Mouse (Mus musculus) heart, postnatal 14 days (tissue): ENCODE data around the gene Foxo6. TPM values are rescaled to one million over a fixed set of nuclear protein-coding genes. Genes with fewer than 3 reads are reported as not detected.
A peak's percentile ranks its signal among the peaks of the same experiment; 100 is the strongest.

ENCODE experiments used
- DNase-seq, 2 experiments: peaks; one replicate each; pipeline ENCODE4 v3.0.0; 2021 to 2022
- intact Hi-C: fragments of 180-260 bp; cut with DNase I; formaldehyde crosslinking; loops from one replicate; pipeline ENCODE4 v1.15.1; 2025
- total RNA-seq, 2 experiments: library from RNA; stranded (reverse); gene quantifications; 2 replicates each; pipeline ENCODE4 v1.2.3; 2021

Foxo6 gene
- total RNA-seq, 2 experiments from 2014 or later, result 6.1 to 7.2 TPM

DNA sequence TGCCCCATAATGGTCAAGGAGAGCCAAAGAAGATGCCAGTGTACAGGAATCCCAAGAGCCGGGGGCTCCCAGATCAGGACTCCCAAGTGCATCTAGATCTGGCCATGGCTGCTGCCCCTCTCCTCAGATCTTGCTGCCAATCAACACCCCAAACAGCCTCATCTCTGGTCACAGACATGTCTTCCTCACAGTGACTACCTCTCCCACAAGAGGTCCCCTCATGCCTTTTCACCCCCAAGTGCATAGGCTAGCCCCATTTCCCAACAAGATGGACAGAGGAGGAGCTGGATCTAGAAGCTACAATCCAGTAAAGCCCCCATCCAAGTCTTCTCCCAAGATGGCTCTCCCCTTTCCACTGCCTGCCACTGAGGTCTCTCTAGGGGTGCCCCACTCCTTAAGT lies 1.4 kb downstream of the Foxo6 start:
- DNase-seq, result no peak
- intact Hi-C loops, result no loop called here

DNA sequence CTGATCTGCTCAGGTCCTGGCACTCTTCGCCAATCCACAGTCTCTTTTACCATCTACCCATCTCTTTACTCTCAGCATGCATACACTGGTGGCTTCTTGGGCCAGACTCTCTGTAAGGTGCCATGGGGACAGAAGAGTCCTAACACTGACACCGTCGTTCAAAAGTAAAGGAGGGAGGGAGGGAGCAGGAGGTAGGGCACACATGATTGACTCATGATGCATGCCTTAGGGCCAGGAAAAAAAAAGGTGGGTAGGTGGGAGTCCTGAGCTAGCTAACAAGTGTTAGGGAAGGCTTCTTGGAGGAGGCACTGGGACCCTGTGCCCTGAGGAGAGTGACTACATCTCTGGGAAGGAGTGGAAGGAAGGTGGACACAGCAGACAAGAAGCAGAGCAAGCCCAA lies 1.9 kb downstream of the Foxo6 start:
- intact Hi-C loops, result no loop called here
- DNase-seq, result no peak

DNA sequence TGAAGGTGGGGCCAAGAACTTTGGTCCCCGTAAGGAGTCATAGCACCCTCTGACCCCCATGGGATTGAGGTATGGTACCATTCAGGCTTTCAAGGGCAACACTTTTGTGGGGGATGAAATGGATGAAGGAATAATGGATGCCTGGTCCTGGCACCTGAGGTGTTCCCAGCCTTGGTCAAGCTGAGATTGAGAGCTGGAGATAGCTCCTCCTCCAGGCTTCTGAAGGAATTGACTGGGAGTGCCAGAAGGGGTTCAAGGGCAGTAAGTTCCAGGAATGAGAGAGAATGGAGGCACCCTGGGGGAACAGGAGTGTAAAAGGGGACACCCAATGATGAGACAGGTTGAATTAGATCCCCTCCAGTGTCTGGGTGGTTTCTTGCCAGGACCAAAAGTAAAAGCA lies 3.0 kb downstream of the Foxo6 start:
- intact Hi-C loops, result no loop called here
- DNase-seq, result no peak

DNA sequence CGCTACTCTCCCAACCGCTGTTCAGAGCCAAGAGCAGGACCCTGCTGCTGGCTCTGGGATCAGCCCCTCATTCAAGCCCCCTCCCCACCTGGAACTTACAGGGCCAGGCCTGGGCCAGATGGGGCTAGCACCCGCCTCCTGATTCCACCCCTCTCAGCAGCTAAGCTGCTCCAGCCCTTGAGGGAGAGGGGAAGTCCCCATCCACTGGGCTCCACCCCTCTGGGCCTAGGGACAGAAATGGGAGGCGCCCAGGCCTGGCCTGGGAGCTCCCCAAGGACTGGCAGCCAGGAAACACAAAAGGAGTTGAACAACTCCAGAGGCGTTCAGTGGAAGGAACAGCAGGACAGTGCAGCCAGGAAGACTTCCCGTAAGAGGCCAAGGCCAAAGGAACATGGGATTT lies 4.0 kb downstream of the Foxo6 start:
- intact Hi-C loops, result no loop called here
- peak; percentile 79 to 90 for DNase-seq

DNA sequence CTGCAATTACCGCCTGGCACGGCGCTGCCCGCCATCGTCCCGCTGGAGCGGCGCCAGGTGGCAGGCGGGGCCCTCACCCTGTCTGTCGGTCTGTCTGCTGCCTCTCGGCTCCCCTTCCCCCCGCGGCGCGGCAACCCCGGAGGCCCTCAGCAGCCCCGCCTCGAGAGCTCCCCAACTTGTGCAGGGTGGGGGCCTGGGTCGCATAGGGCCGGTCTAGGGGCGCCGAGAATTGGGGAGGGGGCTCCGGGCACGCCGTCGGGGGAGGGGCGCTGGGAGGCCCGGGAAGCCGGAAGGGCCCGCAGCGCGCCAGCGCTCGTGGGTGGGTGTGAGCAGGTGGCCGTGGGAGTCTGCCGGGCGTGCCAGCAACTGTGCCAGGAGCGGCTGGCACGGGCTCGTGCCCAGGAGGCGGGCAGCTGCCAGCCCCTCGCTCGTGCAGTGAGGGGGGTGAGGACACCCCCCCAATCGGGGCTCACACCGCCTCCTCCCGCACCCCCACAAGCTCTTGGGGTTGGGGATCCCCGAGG lies 4.5 kb downstream of the Foxo6 start:
- intact Hi-C loops, result no loop called here
- peak; percentile 50 to 66 for DNase-seq

DNA sequence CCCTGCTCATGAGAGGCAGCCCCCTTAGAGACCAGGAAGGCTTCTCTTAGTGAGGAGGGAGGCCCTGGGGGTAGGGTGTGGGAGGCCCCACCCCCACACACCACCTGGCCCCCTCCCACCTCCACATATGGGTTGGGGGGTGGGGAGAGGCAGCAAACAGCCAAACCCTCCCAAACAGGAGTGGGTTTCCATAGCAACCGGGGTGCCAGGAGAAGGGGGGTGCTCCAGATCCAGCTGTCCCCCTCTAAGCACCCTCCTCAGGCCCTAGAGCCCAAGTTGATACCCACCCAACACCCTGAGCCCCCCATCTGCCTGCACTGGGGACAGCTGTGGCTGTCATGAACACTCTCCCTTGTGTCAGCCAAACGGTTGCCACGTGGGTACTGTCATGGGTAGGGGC lies 6.1 kb downstream of the Foxo6 start:
- DNase-seq, result no peak
- intact Hi-C loops, result no loop called here

DNA sequence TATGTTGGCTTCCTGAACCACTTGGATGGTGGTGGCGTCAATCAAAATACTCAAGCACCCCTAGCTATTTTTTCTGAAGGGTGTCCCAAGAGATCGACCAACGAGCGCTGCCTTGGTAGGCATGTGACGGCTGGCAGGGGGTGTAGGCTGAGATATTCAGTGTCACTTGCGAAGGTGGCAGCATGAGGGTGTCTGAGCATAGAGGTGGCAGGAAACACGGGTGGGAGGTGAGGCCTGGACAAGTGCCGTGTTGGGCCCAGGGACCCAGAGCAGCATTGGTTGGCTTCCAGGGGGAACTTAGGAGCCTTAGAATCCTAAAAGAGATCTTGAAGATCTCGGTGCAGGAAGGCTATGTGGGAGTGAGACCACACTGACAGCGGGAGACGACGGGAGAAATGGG lies 6.7 kb downstream of the Foxo6 start:
- intact Hi-C loops, result no loop called here
- no peak for DNase-seq

DNA sequence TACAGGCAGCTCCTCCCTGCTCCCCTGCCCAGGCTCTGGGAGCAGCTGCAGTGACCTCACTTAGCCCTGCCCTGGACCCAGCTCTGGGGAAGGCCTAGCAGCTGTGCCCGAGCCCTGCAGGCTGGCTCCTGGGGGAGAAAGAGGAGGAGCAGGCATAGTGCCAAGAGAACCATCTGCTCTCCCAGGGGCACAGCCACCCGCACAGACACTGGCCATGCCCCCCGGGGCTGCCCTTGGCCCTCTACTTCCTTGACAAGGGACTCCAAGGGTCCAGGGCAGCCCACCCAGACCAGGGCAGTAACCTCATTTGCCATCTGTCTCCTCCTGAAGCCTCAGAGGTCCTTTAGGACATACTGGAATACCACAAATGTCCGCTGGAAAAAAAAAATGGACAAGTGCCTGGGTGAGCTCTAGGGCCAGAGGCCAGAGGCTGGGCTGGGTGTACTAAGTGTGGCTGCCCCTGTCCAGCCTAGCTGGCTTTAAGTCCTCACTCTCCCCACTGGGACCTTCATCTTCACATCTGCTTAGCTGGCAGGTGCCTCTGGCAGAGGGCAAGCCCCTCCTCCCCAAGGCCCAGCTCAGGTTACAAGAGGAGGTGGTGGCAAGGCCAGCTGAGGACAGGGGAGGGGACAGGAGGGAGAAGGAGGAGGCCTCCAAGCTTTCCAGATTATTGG lies 9.8 kb downstream of the Foxo6 start:
- intact Hi-C loops, result loop anchor here (2.0 kb wide), 1 partner anchor 29 kb away; no protein-coding TSS in a partner anchor
- DNase-seq, result peak; percentile 63 to 73

DNA sequence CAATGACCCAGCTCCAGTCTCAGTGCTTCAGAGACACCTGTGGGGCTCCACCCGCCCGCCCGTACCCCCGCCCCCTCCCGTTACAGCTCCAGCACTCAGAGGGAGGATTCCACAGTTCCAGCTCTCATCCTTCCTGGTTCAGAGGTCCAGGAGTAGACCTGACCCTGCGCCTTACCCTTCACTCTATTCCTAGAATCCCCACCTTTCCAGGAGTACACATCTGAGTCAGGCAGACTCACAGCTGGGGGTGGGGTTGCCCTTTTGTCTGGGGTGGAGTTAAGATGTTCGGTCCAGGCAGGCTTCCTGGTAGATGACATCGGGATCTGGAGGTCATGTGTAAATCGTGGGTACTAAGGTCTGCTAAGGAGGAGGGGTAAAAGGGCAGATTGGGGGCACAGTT lies 11.7 kb downstream of the Foxo6 start:
- intact Hi-C loops, result no loop called here
- no peak for DNase-seq

DNA sequence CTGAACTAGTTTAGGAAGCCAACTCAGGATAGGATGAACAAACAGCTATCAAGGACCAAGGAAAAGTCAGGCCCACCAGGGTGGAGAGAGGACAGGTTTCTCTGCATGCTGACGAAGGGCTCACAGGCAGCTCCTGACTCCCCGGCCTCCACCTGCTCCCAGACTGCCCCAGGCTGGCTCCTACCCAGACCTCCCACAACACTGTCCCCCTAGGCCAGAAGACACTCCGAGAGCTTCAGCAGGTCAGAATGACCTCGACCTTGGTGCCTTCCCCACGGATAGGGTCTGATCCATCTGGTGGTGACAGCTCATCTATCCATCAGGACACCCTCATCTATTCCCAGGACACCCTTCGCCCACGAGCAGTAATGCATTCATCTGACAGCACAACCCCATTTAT lies 13.6 kb downstream of the Foxo6 start:
- intact Hi-C loops, result no loop called here

DNA sequence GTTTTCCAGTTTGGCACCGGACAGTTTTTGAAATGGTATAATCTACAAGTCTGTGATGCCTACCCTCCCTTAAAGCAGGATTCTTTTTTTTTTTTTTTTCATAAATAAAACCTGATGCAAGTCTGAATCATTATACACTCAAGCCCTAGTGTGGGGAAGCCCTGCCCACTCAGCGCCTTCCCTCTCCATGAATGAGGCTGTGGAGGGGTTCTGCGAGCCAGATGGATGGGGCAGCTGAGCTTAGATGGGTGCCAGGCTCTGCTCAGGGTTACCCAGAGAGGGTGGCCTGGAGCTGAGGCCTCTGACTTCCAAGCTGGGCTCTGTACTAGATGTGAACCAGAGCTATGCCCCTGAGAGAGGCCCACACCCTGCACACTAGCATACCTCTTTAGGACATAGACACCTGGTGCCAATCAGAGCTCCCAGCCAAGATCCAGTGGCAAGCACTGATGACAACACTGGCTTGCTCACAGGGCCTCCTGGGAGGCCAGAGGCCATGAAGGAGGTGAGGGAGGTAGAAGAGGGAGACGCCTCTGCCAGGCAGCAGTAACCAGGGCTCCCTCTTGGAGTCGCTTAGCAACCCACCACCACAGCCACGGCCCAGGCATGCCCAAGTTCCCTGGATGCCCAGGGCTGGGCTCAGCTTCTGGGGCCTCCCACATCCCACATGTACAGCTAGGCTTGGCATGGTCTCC lies 15.1 kb downstream of the Foxo6 start:
- intact Hi-C loops, result no loop called here
- no peak for DNase-seq

More for the DNA sequence above, 13.6 kb downstream of the Foxo6 start:
- DNase-seq, result no peak

DNA sequence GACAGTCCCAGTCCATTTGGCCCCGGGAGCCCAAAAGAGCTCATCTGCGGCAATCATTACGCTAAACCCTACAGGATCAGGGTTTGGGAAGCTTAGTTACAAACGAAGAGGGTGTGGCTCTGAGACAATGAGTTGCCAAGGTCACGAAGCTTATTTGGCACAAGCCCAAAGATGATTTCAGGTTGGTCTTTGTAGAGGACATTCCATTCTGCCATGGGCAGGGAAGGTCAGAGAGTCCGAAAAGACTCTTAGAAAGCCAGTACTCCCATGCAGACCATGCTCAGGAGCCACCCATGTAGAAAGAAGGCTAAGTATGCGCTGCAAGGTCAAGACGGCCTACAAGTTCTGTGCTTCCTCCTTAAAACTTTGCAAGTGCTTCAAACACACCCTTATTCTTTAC lies 15.9 kb downstream of the Foxo6 start:
- intact Hi-C loops, result no loop called here
- DNase-seq, result no peak

DNA sequence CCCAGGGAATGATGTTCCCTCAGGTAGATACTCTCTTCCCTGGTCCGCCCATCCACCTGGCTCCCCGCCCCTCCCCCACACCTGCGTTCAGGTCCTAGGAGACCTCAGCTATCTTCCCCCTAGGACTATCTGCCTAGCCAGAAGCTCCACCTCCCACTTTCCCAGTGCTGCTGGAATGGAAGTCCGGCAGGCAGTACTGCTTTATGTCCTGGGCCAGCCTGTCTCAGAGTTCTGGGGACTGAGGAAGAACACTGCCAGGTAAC lies 16.3 kb downstream of the Foxo6 start:
- intact Hi-C loops, result no loop called here
- DNase-seq, result no peak

DNA sequence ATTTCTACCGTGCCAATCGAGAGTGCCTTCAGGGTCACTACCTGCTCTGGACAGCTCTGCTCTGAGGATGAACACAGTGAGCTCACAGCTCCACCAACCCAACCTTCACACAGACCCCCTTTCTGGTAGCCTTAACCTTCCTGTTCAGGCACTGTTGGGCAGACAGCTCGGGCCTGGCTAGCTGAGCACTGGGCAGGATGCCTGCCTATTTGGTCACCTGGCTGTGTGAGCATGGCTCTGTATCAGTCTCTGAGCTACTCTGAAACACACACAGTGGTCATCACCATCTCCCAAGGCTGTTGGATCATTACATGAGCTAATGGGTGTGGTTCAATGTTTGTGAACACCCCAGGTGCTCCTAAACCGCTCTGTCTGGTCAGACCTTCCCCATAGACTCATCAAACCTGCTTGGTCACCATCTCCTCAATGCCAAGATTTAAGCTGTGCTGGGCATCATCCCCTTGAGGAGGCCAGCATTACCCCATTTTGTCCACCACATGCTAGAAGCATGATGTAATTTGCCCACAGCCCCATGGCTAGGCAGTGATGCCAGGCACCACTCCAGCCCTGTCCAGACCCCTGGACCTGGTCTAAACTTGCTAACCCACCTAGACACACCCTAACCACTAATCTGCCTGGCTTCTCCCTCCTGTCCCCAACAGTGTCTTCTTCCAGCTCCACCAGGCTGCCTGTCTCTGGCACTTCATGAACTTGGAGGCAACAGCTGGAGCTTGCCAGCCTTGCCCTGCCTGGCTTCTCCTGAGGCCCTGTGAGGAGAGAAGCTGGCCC lies 16.8 kb downstream of the Foxo6 start:
- intact Hi-C loops, result no loop called here
- no peak for DNase-seq

DNA sequence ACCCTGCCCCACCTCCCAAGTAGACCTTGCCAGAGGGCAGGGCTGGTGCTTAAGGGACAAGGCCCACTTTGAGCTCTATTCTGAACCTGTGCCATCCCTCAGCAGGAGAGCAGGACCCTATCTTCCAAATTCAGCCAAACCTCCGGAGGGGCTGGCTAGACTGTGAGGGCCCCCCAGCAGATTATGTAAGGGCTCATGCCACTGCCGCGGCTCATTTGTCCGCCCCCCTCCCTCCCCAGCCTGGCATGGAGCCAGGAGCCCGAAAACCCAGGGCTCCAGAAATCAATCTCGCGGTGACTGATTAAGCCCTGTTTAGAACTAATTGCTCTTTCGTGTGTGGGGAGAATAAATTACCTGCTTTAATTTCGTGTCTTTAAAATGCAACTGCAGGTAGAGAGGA lies 17.7 kb downstream of the Foxo6 start:
- DNase-seq, result no peak
- intact Hi-C loops, result no loop called here

DNA sequence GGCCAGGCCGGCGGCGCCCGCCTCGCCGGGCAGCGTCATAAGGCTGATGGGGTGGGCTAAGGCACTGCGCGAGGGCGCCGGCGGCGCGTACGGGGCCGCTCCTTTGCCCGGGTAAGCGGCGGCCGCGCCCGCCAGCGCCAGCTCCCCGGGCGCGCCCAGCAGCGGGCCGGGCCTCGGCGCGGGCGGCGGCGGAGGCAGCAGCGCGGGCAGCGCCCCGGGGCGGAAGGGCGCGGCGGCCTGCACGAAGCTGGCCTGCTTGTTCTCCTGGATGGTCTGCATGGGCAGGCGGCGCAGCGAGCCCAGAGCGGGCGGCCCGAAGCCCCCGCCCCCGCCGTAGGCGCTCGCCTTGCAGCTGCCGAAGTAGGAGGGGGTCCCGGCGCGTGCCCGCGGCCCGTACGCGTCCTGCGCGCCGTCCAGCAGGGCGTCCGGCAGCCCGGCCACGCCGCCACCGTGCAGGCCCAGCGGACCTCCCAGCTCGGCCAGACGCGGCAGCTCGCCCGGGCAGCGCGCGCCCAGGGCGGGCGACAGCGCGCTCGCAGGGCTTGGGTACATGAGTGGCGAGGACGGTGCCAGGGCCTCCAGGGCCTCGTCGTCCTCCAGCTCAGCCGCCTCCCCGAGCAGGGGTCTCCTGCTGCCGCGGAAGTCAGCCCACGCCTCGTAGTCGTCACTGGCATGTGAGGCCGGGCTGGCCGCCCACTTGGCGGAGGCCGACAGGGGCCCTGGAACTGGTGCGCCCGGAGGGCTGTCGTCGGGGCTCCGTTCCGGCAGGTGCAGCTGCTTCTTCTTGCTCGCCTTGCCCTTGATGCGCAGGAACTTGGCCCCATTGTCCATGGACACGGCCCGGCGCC lies 18.7 kb downstream of the Foxo6 start:
- DNase-seq, result peak; percentile 50 to 52
- intact Hi-C loops, result no loop called here

DNA sequence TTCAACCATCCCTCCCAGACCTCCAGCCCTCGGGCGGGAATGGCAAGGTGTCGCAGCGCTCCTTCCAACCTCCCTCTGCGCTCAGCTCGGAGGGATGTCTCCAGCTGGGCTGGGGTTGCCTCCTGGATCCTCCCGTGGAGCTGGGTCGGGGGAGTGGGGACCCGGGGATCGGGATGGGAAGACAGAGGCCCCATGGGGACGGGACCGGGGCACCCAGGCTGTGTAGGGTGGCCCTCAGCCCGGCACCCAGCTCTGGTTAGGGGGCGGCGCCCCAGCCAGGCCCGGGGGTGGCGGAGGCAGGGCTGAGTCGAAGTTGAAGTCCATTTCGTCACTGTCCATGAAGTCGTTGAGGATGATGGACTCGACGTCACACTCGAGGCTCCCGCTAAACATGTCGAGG lies 19.5 kb downstream of the Foxo6 start:
- DNase-seq, result no peak
- intact Hi-C loops, result no loop called here

DNA sequence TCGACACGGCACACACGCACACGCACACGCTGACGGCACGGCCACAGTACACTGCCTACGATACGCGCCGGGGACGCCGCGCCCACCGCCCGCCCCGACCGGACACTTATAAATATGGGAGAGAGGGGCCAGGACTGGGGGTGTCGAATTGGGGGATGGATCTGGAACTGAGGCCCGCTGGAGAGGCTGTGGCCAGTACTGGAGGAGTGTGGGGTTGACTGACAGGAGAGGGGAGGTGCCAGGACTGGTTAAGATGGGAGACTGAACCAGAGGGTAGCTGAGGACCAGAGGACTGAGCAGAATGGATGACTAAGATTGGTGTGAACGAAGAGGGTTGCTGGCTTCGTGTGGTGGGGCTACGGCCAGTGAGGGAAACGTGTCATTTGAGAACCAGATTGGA lies 20.0 kb downstream of the Foxo6 start:
- intact Hi-C loops, result no loop called here
- DNase-seq, result no peak

DNA sequence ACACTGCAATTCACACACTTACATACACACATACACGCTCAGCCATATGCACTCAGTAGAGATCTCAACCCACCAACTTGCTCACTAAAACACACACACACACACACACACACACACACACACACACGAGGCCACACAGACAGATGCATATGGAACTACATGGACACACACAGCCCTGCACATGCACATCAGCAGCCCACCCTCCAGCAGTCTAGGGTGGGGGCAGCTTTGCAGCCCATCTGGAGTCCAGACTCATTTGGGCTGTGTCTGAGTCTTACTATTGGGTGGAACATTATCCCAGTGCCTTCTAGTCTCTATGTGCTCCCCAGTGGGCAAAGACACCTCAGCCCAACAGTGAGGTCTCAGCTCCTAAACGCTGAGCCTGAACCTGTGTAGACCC lies 23.0 kb downstream of the Foxo6 start:
- DNase-seq, result no peak
- intact Hi-C loops, result no loop called here

DNA sequence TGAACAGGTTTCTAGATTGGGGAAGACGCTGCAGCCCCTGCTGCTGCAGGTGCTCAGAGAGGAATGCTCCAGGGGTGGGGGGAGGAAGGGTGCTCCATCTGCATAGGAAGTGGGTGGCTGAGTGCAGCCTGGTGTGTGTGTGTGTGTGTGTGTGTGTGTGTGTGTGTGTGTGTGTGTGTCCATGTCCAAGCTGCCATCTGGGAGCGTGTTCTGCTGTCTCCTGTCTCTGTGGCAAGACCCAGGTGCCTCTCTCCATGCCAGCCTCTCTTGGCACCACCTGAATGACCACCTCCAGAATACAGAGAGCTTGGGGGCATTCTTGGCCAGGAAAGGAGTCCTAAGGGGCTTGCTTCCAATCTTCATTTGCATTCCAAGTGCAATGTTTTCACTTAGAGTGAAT lies 24.4 kb downstream of the Foxo6 start:
- no peak for DNase-seq
- intact Hi-C loops, result no loop called here

DNA sequence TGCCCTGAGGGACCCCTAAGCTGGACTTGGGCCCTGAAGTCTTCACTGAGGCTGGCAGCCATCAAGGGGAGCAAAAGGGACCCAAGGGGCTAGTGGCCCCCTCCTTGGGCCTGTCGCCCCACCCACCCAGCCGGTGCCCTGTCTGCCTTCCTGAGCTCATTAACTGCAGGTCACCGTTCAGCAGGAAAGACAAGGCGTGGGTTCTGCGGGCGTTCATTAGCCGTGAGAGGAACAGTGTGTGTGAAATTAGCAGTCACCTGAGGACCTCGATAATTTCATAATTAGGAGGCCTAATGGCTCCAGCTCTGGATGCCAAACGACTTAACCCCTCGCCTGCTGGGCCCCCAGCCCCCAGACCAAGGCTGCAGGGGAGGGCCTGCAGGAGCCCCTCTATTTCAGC lies 24.9 kb downstream of the Foxo6 start:
- DNase-seq, result no peak
- intact Hi-C loops, result no loop called here
